Mouse (Mus musculus): ENCODE measurements around the gene Tesk1. TPM values are rescaled to one million over a fixed set of nuclear protein-coding genes. Genes with fewer than 3 reads are reported as not detected.
"Not testable (repeated sequence)": the region's sequence is repeated elsewhere in the genome, so short reads cannot be mapped to it uniquely, and the experiment has no call there.

Tesk1 gene
- polyA plus RNA-seq, 1 experiment from 2014 or later: 40.0 TPM

DNA sequence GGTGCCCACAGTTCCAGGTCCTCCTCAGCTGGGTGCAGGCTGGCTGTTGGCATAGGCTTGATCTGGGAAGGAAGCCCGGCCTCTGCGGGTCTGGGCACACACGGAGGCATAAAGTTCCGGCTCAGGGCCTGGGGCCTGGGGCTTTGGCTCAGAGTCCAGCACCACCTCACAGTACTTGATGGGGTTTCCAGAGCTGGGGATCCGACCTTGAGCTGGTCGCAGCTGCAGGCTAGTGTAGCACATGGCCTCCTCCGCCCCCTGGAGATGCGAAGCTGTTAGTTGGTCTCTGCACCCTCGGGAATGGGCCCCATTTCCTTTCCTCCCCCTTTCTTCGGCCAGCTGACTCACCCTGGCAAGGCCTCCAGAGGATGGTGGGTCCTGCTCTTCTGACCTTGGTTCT is 40.9 kb downstream of the Tesk1 start:
- H3K79me2 ChIP-seq (ENCODE audit: inconsistent target): no peaks in the 10 kb centered on the region
- no peak overlapping the region for H3K4me3 ChIP-seq (ENCODE audit: inconsistent target)
- WGBS (ENCODE audit: missing documents): 56% methylated on average over 10 of the region's 10 CpGs
- H3K36me3 ChIP-seq (ENCODE audit: inconsistent target): no peaks in the 10 kb centered on the region
- H3K27ac ChIP-seq: no peak overlapping the region

DNA sequence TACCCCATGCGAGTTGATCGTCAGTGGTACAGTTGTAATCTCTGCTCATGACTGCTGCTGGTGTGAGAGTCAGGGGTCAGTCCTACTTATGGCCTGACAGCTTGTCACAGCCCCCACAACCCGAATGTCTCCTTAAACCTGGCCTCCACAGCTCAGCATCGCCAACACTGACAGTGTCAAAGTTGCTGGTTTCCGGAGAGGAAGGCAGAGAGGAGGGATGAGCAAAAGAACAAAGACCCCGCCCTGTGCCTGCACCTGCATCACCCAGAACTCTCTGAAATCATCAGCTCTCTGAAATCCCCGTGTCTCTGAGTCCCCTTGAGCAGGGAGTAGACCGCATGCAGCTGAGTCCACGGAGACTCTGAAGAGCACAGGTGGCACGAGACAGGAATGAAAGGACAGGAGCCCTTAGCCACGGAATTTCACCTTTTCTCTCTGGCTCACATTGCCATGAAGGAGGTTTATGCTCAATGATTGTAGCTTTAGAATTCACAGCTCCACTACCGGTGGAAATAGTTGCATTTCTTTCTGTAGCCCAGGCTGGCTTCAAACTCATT is 41.9 kb downstream of the Tesk1 start, which contains the start of gene Sit1:
TSS of gene Sit1 (minus strand) at position 200 of the 557 bp plus-strand sequence.
- H3K4me3 ChIP-seq (ENCODE audit: inconsistent target): no peak within 1 kb of the TSS
- H3K79me2 ChIP-seq (ENCODE audit: inconsistent target): no peaks in the 10 kb centered on the region
- no peaks in the 10 kb centered on the region for H3K36me3 ChIP-seq (ENCODE audit: inconsistent target)
- whole genome bisulfite sequencing (ENCODE audit: missing documents): 92% methylated on average over 12 of the region's 12 CpGs
- no peak within 1 kb of the TSS for H3K27ac ChIP-seq

DNA sequence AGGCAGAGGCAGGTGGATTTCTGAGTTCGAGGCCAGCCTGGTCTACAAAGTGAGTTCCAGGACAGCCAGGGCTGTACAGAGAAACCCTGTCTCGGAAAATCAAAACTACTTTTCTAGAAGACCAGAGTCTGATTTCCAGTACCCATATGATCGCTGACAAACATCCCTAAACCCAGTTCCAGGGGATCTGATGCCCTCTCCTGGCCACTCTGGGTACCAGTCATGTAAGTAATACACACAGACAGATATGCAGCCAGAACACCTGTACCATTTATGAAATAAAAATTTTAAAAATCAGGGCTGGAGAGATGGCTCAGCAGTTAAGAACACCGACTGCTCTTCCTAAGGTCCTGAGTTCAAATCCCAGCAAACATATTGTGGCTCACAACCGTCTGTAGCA is 43.9 kb downstream of the Tesk1 start:
- not testable (repeated sequence) for H3K36me3 ChIP-seq (ENCODE audit: inconsistent target); H3K27ac ChIP-seq; H3K79me2 ChIP-seq (ENCODE audit: inconsistent target); H3K4me3 ChIP-seq (ENCODE audit: inconsistent target)
- WGBS (ENCODE audit: missing documents): 93% methylated on average over 5 of the region's 5 CpGs

DNA sequence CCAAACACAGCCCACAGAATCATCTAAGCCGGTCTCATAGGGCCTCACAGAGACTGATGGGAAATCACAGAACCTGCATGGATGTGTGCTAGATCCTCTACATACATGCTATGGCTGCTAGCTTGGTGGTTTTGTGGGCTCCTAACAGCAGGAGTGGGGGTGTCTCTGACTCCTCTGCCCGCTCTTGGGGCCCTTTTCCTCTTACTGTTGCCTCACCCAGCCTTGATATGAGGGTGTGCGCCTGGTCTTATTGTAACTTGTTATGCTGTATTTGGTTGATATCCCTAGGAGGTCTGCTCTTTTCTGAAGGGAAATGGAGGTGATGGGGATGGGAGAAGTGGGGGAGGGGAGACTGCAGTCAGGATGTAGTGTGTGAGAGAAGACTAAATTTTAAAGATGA is 47.9 kb downstream of the Tesk1 start:
- 96% methylated on average over 2 of the region's 3 CpGs for WGBS (ENCODE audit: missing documents)
- H3K36me3 ChIP-seq (ENCODE audit: inconsistent target): no peaks in the 10 kb centered on the region
- H3K4me3 ChIP-seq (ENCODE audit: inconsistent target): no peak overlapping the region
- H3K27ac ChIP-seq: no peak overlapping the region
- no peaks in the 10 kb centered on the region for H3K79me2 ChIP-seq (ENCODE audit: inconsistent target)

DNA sequence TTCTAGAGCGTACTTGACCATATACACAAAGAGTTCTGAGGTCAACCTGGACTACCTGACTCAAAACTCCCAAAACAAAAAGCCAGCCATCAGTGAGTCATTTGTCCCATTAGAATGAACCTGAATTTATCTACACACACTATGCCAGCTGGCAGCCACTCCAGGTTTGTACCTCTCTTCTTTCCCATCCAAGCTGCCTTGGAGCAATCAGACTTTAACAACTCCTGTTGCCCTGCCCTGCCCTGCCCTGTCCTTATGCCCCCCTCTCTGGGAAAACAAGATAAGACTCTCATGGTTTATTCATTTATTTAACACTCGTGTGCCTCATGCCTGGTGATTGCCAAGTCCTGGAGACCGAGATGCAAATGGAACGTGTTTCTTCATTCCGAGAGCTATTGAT is 49.1 kb downstream of the Tesk1 start:
- 94% methylated on average over 5 of the region's 5 CpGs for WGBS (ENCODE audit: missing documents)
- no peaks in the 10 kb centered on the region for H3K79me2 ChIP-seq (ENCODE audit: inconsistent target)
- H3K36me3 ChIP-seq (ENCODE audit: inconsistent target): no peaks in the 10 kb centered on the region
- no peak overlapping the region for H3K4me3 ChIP-seq (ENCODE audit: inconsistent target)
- H3K27ac ChIP-seq: no peak overlapping the region

DNA sequence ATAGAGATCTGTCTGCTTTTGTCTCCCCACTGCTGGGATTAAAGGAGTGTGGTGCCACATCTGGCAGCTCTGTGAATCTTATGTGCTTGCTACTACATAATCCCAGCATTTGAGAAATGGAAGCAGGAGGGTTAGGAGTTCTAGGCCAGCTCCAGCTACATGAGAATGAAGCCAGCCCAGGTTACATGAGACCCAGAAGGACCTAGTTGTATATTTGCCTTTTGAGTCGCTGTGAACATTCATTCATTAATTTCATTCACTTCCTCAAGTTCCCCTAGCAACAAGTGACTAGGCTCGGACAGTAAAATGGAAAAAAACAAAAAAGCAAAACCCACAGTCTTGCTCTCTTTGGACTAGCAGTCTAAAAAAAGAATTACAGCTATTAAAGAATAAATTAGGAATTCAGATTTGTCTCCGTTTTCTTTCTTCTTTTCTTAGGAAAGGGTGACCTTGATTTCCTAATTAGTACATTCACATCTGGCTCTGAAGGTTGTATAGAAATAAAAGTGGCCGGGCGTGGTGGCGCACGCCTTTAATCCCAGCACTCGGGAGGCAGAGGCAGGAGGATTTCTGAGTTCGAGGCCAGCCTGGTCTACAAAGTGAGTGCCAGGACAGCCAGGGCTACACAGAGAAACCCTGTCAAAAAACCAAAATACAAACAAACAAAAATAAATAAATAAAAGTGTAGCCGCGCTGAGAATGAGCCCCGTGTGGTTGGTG is 50.5 kb downstream of the Tesk1 start:
- H3K36me3 ChIP-seq (ENCODE audit: inconsistent target): no peaks in the 10 kb centered on the region
- no peak overlapping the region for H3K27ac ChIP-seq
- no peaks in the 10 kb centered on the region for H3K79me2 ChIP-seq (ENCODE audit: inconsistent target)
- no peak overlapping the region for H3K4me3 ChIP-seq (ENCODE audit: inconsistent target)
- WGBS (ENCODE audit: missing documents): 28% methylated on average over 12 of the region's 12 CpGs

DNA sequence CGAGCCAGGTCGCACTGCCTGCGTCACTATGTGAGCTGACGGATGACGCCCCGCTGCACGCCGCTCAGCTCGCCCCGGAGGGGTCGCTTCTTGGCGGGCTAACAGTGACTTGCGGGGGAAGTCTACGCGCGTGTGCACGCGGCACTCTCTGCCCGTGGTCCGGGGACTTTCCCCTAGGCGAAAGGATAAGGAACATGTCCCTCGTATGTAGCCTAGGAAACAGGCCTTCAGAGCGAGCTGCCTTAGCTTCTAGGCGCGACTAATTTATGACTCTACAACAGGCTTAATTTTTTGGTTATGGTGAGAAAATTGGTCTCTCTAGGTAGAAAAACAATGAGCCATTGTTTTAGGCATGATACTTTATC is 51.1 kb downstream of the Tesk1 start, which contains the start of gene Ccdc107:
TSS of gene Ccdc107 (plus strand) at position 80 of the 365 bp plus-strand sequence.
- Histone ChIP-seq H3K27ac (peak within 1 kb of the TSS; percentile 65), H3K4me3 (ENCODE audit: inconsistent target) (peak within 1 kb of the TSS; percentile 54), H3K36me3 (ENCODE audit: inconsistent target) (no peaks in the 10 kb centered on the region), H3K79me2 (ENCODE audit: inconsistent target) (no peaks in the 10 kb centered on the region)
- under 1% methylated on average over 25 of the region's 25 CpGs for WGBS (ENCODE audit: missing documents)

DNA sequence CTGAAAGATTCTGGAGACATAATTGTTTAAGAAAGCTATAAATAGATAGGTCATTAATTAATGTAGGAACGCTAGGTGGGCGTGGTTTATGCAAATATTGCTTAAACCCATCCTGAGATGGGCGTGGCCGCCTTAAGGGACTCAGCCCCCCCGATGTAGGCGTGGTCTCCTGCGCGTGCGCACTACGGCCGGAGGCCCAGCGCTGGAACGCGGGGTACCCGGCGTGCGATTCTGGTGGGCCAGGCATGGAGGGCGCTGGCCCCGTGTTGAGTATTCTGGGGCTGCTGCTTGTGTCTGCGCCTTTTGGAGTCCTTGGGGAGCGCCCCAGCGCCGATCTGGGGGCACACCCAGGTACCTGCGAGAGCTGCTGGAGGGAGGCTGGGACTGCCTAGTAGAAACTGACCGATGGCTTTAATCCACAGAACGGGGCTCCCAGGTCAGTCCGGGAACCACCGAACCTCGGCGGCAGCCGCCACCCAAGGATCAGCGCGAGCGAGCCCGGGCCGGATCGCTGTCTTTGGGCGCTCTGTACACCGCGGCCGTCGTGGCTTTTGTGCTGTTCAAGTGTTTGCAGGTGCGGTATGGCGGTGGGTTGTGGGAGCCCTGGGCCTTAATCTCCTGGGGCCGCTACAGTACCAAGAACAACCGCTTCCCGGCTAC is 51.6 kb downstream of the Tesk1 start:
- H3K27ac ChIP-seq: peak overlapping the region; percentile 65
- H3K4me3 ChIP-seq (ENCODE audit: inconsistent target): peak overlapping the region; percentile 54
- no peaks in the 10 kb centered on the region for H3K79me2 ChIP-seq (ENCODE audit: inconsistent target)
- H3K36me3 ChIP-seq (ENCODE audit: inconsistent target): no peaks in the 10 kb centered on the region
- WGBS (ENCODE audit: missing documents): under 1% methylated on average over 47 of the region's 47 CpGs

DNA sequence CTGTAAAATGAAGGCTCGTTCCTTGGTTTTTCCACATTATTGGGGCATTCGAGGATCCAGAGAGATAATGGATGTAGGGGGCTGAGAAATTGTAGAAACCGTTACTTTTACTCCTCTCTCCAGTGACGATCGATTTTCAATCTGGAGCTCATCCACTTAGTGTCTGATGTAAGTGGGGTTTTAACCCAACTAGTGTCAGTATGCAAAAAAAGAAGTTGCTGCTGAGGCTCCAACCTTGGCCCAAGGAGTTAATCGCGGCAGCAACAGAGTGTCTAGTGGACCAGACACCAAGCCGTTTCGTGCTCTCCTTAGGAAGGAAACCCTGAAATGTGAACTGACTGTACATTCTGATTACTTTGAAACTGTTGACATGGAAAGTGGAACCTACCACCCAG is 52.1 kb downstream of the Tesk1 start:
- Histone ChIP-seq H3K4me3 (ENCODE audit: inconsistent target) (peak overlapping the region; percentile 54), H3K79me2 (ENCODE audit: inconsistent target) (no peaks in the 10 kb centered on the region), H3K27ac (no peak overlapping the region), H3K36me3 (ENCODE audit: inconsistent target) (no peaks in the 10 kb centered on the region)
- WGBS (ENCODE audit: missing documents): 0% methylated on average over 9 of the region's 9 CpGs

DNA sequence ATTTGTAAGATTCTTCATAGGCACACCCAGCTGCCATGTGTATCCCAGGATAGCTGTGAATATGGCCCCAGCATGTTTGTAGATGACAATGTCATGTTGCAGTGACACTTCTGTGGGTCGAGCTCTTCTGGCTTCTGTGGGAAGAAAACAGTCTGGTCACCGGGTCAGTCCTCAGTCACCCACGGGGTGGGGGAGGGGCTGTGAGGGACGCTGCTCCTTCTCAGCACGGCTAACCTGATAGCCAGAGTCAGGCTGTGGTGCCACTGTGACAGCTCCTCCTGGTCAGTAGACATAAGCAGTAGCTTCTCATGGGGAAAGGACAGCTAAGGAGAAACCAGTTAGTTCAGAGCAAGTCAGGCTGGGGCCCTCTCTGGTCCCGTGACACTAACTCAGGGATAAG is 54.8 kb downstream of the Tesk1 start:
- no peak overlapping the region for H3K27ac ChIP-seq
- no peaks in the 10 kb centered on the region for H3K79me2 ChIP-seq (ENCODE audit: inconsistent target)
- no peaks in the 10 kb centered on the region for H3K36me3 ChIP-seq (ENCODE audit: inconsistent target)
- 86% methylated on average over 6 of the region's 6 CpGs for WGBS (ENCODE audit: missing documents)
- no peak overlapping the region for H3K4me3 ChIP-seq (ENCODE audit: inconsistent target)

DNA sequence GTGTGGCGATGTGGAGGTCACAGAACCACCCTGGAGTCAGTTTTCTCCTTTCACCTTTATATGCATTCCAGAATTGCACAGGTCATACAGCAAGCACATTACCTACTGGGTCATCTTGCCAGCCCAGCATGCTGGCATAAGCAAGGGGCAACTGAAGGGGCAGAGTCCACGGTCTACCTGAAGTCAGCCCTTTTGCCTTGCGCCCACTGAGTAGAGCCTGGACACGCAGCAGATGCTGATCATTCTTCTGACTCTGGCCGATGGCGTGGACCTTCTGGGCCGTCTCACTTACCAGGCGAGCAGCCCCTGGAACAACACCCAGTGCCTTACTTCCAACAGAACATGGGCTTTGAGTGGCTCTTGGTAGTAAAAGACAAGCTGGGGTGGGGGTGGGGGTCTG is 55.7 kb downstream of the Tesk1 start:
- H3K79me2 ChIP-seq (ENCODE audit: inconsistent target): no peaks in the 10 kb centered on the region
- H3K4me3 ChIP-seq (ENCODE audit: inconsistent target): no peak overlapping the region
- H3K27ac ChIP-seq: no peak overlapping the region
- no peaks in the 10 kb centered on the region for H3K36me3 ChIP-seq (ENCODE audit: inconsistent target)
- WGBS (ENCODE audit: missing documents): 95% methylated on average over 8 of the region's 8 CpGs

Other genes with a start within 250 kb of the Tesk1 start
- gene Atp8b5, start 174.8 kb upstream of the Tesk1 start, polyA plus RNA-seq (2018): 0.05 to 0.36 TPM in 2 of 3 replicates, not detected in the other
- 22.3 to 44.8 TPM (median 33.3 TPM) in 3 replicates for gene Rusc2, start 60.0 kb upstream of the Tesk1 start, polyA plus RNA-seq (2018)
- not detected in 3 replicates for gene Fam166b, start 12.8 kb upstream of the Tesk1 start, polyA plus RNA-seq (2018)
- 155 to 199 TPM (median 157 TPM) in 3 replicates for gene Cd72, start 12.7 kb downstream of the Tesk1 start, polyA plus RNA-seq (2018)
- not detected in 3 replicates for gene Sit1, start 41.8 kb downstream of the Tesk1 start, polyA plus RNA-seq (2018)
- gene Ccdc107, start 51.0 kb downstream of the Tesk1 start, polyA plus RNA-seq (2018): 24.0 to 38.6 TPM (median 24.2 TPM) in 3 replicates
- gene Arhgef39, start 57.8 kb downstream of the Tesk1 start, polyA plus RNA-seq (2018): 0.69 to 2.4 TPM (median 1.2 TPM) in 3 replicates
- 3.0 to 7.4 TPM (median 4.9 TPM) in 3 replicates for gene Car9, start 65.0 kb downstream of the Tesk1 start, polyA plus RNA-seq (2018)
- 0.17 to 0.46 TPM in 2 of 3 replicates, not detected in the other for gene Tpm2, start 81.8 kb downstream of the Tesk1 start, polyA plus RNA-seq (2018)
- 33.3 to 58.6 TPM (median 47.6 TPM) in 3 replicates for gene Creb3, start 120.4 kb downstream of the Tesk1 start, polyA plus RNA-seq (2018)
- 179 to 305 TPM (median 276 TPM) in 3 replicates for gene Tln1, start 120.8 kb downstream of the Tesk1 start, polyA plus RNA-seq (2018)
- 17.6 to 45.0 TPM (median 21.9 TPM) in 3 replicates for gene Rgp1, start 136.8 kb downstream of the Tesk1 start, polyA plus RNA-seq (2018)
- gene Gba2, start 136.9 kb downstream of the Tesk1 start, polyA plus RNA-seq (2018): 5.4 to 9.2 TPM (median 8.6 TPM) in 3 replicates
- not detected in 3 replicates for gene Msmp, start 142.6 kb downstream of the Tesk1 start, polyA plus RNA-seq (2018)
- gene Npr2, start 190.0 kb downstream of the Tesk1 start, polyA plus RNA-seq (2018): not detected in 3 replicates
- gene Spag8, start 211.7 kb downstream of the Tesk1 start, polyA plus RNA-seq (2018): not detected in 3 replicates
- gene Hint2, start 214.5 kb downstream of the Tesk1 start, polyA plus RNA-seq (2018): 11.4 to 34.2 TPM (median 26.9 TPM) in 3 replicates
- gene Tmem8b, start 227.0 kb downstream of the Tesk1 start, polyA plus RNA-seq (2018): 0.80 to 1.5 TPM (median 1.1 TPM) in 3 replicates
- gene Fam221b, start 227.2 kb downstream of the Tesk1 start, polyA plus RNA-seq (2018): 0.53 to 4.6 TPM (median 0.59 TPM) in 3 replicates